Mouse (Mus musculus): Measurements from ENCODE around the gene Igf1r.

GRCm38 (mm10) chr7:67943805-67944204 is 8.8 kb upstream of the Igf1r start:
- TF ChIP-seq CTCF (IDR thresholded peaks at IDR 0.05; ENCODE audit: insufficient read depth, low read length) (no peak), POLR2A (IDR thresholded peaks at IDR 0.05; ENCODE audit: borderline replicate concordance, extremely low read depth, low read depth, low read length) (no peak)

All from lung, adult 2 months (tissue).